ENCODE assay signal across 13 mouse cellular contexts in genomic region chr15:97780611-97781031, GRCm38 (mm10). TPM values are rescaled to one million over a fixed set of nuclear protein-coding genes. Genes with fewer than 3 reads are reported as not detected.
A peak's percentile ranks its signal among the peaks of the same experiment; 100 is the strongest.
DNase-seq lines count a peak whose midpoint lies in the region; ATAC-seq and TF ChIP-seq lines count a peak whose summit lies in the region.
"Had no signal": no experiment of that assay in that cellular context is flagged by ENCODE, and none has a peak within 500 bp of the region (broad histone marks: within the 10 kb centered on the region; RNA-seq: fewer than 3 reads in every experiment).

No protein-coding gene starts in this region.

- ATAC-seq in limb, embryonic 13.5 days (ENCODE audit: low FRiP score, low read depth) = no peak
- no peak for ATAC-seq in hindbrain, embryonic 13.5 days (ENCODE audit: low FRiP score)
- no peak for ATAC-seq in forebrain, embryonic 13.5 days

- 86% methylated on average over 12 of the region's 12 CpGs for WGBS in heart, embryonic 10.5 days
- 20% methylated on average over 12 of the region's 12 CpGs for WGBS in limb, embryonic 13.5 days
- 67% methylated on average over 12 of the region's 12 CpGs for WGBS in hindbrain, embryonic 13.5 days
- WGBS in forebrain, embryonic 13.5 days = 60% methylated on average over 12 of the region's 12 CpGs

- TF ChIP-seq POLR2A in embryonic fibroblast, embryonic 13.5 days (IDR thresholded peaks at IDR 0.05; ENCODE audit: low read depth, low read length) = no peak

- H3K9me3 ChIP-seq in heart, embryonic 10.5 days = no peaks in the 10 kb centered on the region
- no peaks in the 10 kb centered on the region for H3K9me3 ChIP-seq in limb, embryonic 13.5 days
- no peaks in the 10 kb centered on the region for H3K9me3 ChIP-seq in hindbrain, embryonic 13.5 days
- no peaks in the 10 kb centered on the region for H3K9me3 ChIP-seq in forebrain, embryonic 13.5 days (replicated peaks)
- H3K9me3 ChIP-seq: forebrain, embryonic 10.5 days; hindbrain, embryonic 15.5 days; liver, embryonic 13.5 days had no signal

- peaks cover 7% of the 10 kb centered on the region; the same call in 1 of the 2 replicates for H3K27me3 ChIP-seq in heart, embryonic 10.5 days (ENCODE audit: insufficient read depth, poor library complexity, severe bottlenecking)
- H3K27me3 ChIP-seq in limb, embryonic 13.5 days = no peaks in the 10 kb centered on the region
- peaks cover 28% of the 10 kb centered on the region for H3K27me3 ChIP-seq in hindbrain, embryonic 13.5 days
- H3K27me3 ChIP-seq in forebrain, embryonic 13.5 days = peaks cover 19% of the 10 kb centered on the region

- no peak for DNase-seq in heart, embryonic 10.5 days (ENCODE audit: low spot score)
- DNase-seq in heart, postnatal 10 days = no peak
- peak; percentile 60 for DNase-seq in CD4-positive, CD25-positive, alpha-beta regulatory T cell, adult 2 months (ENCODE audit: low read depth, low spot score)
- DNase-seq in spleen, postnatal 36 days (ENCODE audit: low spot score in 2 of 2) = no peak
- DNase-seq: adrenal gland, adult 8-10 months; liver, embryonic 13.5 days had no signal

- intact Hi-C loops in heart, postnatal 10 days (cut with DNase I) = no loop called here

- no peak for TF ChIP-seq CTCF in embryonic fibroblast, embryonic 13.5 days (IDR thresholded peaks at IDR 0.05; ENCODE audit: borderline replicate concordance, insufficient read depth, low read length)

- H3K9ac ChIP-seq in limb, embryonic 13.5 days = no peak overlapping the region
- no peak overlapping the region for H3K9ac ChIP-seq in hindbrain, embryonic 13.5 days
- H3K9ac ChIP-seq in forebrain, embryonic 13.5 days = no peak overlapping the region
- H3K9ac ChIP-seq: hindbrain, embryonic 15.5 days; liver, embryonic 13.5 days had no signal

- 0 out of 2 replicates have a peak overlapping the region, but pooled peaks have one; percentile 19 for H3K27ac ChIP-seq in heart, embryonic 10.5 days
- peak overlapping the region; percentile 91 for H3K27ac ChIP-seq in embryonic fibroblast, embryonic 13.5 days (ENCODE audit: insufficient read depth, low read length)
- H3K27ac ChIP-seq in limb, embryonic 13.5 days = peak overlapping the region; percentile 76
- H3K27ac ChIP-seq in hindbrain, embryonic 13.5 days = no peak overlapping the region
- H3K27ac ChIP-seq in forebrain, embryonic 13.5 days = no peak overlapping the region
- H3K27ac ChIP-seq: forebrain, embryonic 10.5 days; hindbrain, embryonic 15.5 days; liver, embryonic 13.5 days had no signal

- no peaks in the 10 kb centered on the region for H3K36me3 ChIP-seq in heart, embryonic 10.5 days
- H3K36me3 ChIP-seq in limb, embryonic 13.5 days = no peaks in the 10 kb centered on the region
- H3K36me3 ChIP-seq in hindbrain, embryonic 13.5 days = no peaks in the 10 kb centered on the region
- H3K36me3 ChIP-seq in forebrain, embryonic 13.5 days (ENCODE audit: poor library complexity, severe bottlenecking) = no peaks in the 10 kb centered on the region
- H3K36me3 ChIP-seq: forebrain, embryonic 10.5 days; hindbrain, embryonic 15.5 days; liver, embryonic 13.5 days had no signal

- peak overlapping the region; percentile 19 for H3K4me2 ChIP-seq in limb, embryonic 13.5 days (replicated peaks)
- no peak overlapping the region for H3K4me2 ChIP-seq in hindbrain, embryonic 13.5 days
- no peak overlapping the region for H3K4me2 ChIP-seq in forebrain, embryonic 13.5 days
- H3K4me2 ChIP-seq: hindbrain, embryonic 15.5 days; liver, embryonic 13.5 days had no signal

- peaks cover 48% of the 10 kb centered on the region for H3K4me1 ChIP-seq in heart, embryonic 10.5 days
- peaks cover 17% of the 10 kb centered on the region for H3K4me1 ChIP-seq in embryonic fibroblast, embryonic 13.5 days (ENCODE audit: control insufficient read depth, insufficient read depth, low read length)
- peaks cover 44% of the 10 kb centered on the region for H3K4me1 ChIP-seq in limb, embryonic 13.5 days
- peaks cover 18% of the 10 kb centered on the region for H3K4me1 ChIP-seq in hindbrain, embryonic 13.5 days (replicated peaks)
- peaks cover 29% of the 10 kb centered on the region for H3K4me1 ChIP-seq in forebrain, embryonic 13.5 days

- no peak overlapping the region for H3K4me3 ChIP-seq in heart, embryonic 10.5 days
- no peak overlapping the region for H3K4me3 ChIP-seq in embryonic fibroblast, embryonic 13.5 days (ENCODE audit: insufficient read depth, low read length)
- H3K4me3 ChIP-seq in limb, embryonic 13.5 days = no peak overlapping the region
- H3K4me3 ChIP-seq in hindbrain, embryonic 13.5 days = no peak overlapping the region
- no peak overlapping the region for H3K4me3 ChIP-seq in forebrain, embryonic 13.5 days
- H3K4me3 ChIP-seq: forebrain, embryonic 10.5 days; hindbrain, embryonic 15.5 days; liver, embryonic 13.5 days had no signal

RNA-seq across cellular contexts. Expression of gene Slc48a1, which starts 2.3 kb away (rescaled TPM):
- polyA plus RNA-seq in heart, embryonic 10.5 days (2016; fragmentation: Nextera tagmentation; extraction: Ambion mirVana) = 32.1 and 41.1 TPM in 2 replicates
- total RNA-seq in heart, postnatal 10 days (2021) = 10 to 100 TPM; 62.0 to 71.0 TPM
- 136 and 167 TPM in 2 replicates for polyA plus RNA-seq in embryonic fibroblast, embryonic 13.5 days (2011; ENCODE audit: insufficient read length, low read depth, missing spikeins)
- 39.5 and 41.7 TPM in 2 replicates for polyA plus RNA-seq in limb, embryonic 13.5 days (2015; fragmentation: Nextera tagmentation; extraction: Ambion mirVana)
- polyA plus RNA-seq in hindbrain, embryonic 13.5 days (2015; fragmentation: Nextera tagmentation; extraction: Ambion mirVana) = 59.8 and 62.9 TPM in 2 replicates
- polyA plus RNA-seq in forebrain, embryonic 13.5 days (2015; fragmentation: Nextera tagmentation; extraction: Ambion mirVana) = 44.1 and 45.2 TPM in 2 replicates

RNA-seq across cellular contexts. Expression of gene Rapgef3, which starts 12.8 kb away (rescaled TPM):
- polyA plus RNA-seq in heart, embryonic 10.5 days (2016; fragmentation: Nextera tagmentation; extraction: Ambion mirVana) = 10.2 and 13.4 TPM in 2 replicates
- 10 to 100 TPM; 29.2 to 30.7 TPM for total RNA-seq in heart, postnatal 10 days (2021)
- 6.6 and 10.8 TPM in 2 replicates for polyA plus RNA-seq in embryonic fibroblast, embryonic 13.5 days (2011; ENCODE audit: insufficient read length, low read depth, missing spikeins)
- polyA plus RNA-seq in limb, embryonic 13.5 days (2015; fragmentation: Nextera tagmentation; extraction: Ambion mirVana) = 10.9 and 11.2 TPM in 2 replicates
- 10.4 and 10.8 TPM in 2 replicates for polyA plus RNA-seq in hindbrain, embryonic 13.5 days (2015; fragmentation: Nextera tagmentation; extraction: Ambion mirVana)
- polyA plus RNA-seq in forebrain, embryonic 13.5 days (2015; fragmentation: Nextera tagmentation; extraction: Ambion mirVana) = 6.7 and 7.8 TPM in 2 replicates

RNA-seq across cellular contexts. Expression of gene Endou, which starts 49.5 kb away (rescaled TPM):
- 0.11 and 0.18 TPM in 2 replicates for polyA plus RNA-seq in heart, embryonic 10.5 days (2016; fragmentation: Nextera tagmentation; extraction: Ambion mirVana)
- 1 to 10 TPM; 3.8 to 4.0 TPM for total RNA-seq in heart, postnatal 10 days (2021)
- not detected in 2 replicates for polyA plus RNA-seq in embryonic fibroblast, embryonic 13.5 days (2011; ENCODE audit: insufficient read length, low read depth, missing spikeins)
- polyA plus RNA-seq in limb, embryonic 13.5 days (2015; fragmentation: Nextera tagmentation; extraction: Ambion mirVana) = 2.7 and 3.0 TPM in 2 replicates
- polyA plus RNA-seq in hindbrain, embryonic 13.5 days (2015; fragmentation: Nextera tagmentation; extraction: Ambion mirVana) = 0.21 and 0.29 TPM in 2 replicates
- polyA plus RNA-seq in forebrain, embryonic 13.5 days (2015; fragmentation: Nextera tagmentation; extraction: Ambion mirVana) = 0.25 and 0.26 TPM in 2 replicates
- polyA plus RNA-seq: liver, embryonic 13.5 days; neural tube, embryonic 14.5 days had no signal

Comparison
In these comparisons a context has a peak if more than half of its experiments do, and no peak if none do; other contexts are left out.
1. H3K27ac ChIP-seq: peak in heart, embryonic 10.5 days (single experiment), embryonic fibroblast, embryonic 13.5 days (single experiment) and limb, embryonic 13.5 days (single experiment); none in hindbrain, embryonic 13.5 days (single experiment) and forebrain, embryonic 13.5 days (single experiment).